Mouse (Mus musculus): ENCODE measurements around the gene Ywhah. TPM values are rescaled to one million over a fixed set of nuclear protein-coding genes. Genes with fewer than 3 reads are reported as not detected.

Gene Ywhah
- 994 and 1,110 TPM in 2 replicates for polyA plus RNA-seq (2021; fragmentation: Nextera tagmentation)
- long read RNA-seq, experiment 1, transcript Ywhah-201 (2 exons, 1,764 nt) = major isoform, 1,983 of 2,084 reads
- long read RNA-seq, experiment 1, partial matches to known transcripts = 99 of 2,084 reads
- long read RNA-seq, experiment 1, other reads (novel, unspliced or antisense) = 2 of 2,084 reads
- long read RNA-seq, experiment 2, transcript Ywhah-201 (2 exons, 1,764 nt) = major isoform, 8,027 of 8,061 reads
- long read RNA-seq, experiment 2, partial matches to known transcripts = 24 of 8,061 reads
- long read RNA-seq, experiment 2, other reads (novel, unspliced or antisense) = 10 of 8,061 reads

GRCm38 (mm10) chr5:33018561-33019425 is at the start of gene Ywhah:
Ywhah (plus strand) TSS chr5:33018816.

Other genes with a start within 250 kb of the Ywhah start
- gene Pisd, start 233.2 kb upstream of the Ywhah start, polyA plus RNA-seq (2021; fragmentation: Nextera tagmentation) = 83.2 and 83.8 TPM in 2 replicates
- gene Gm20671, start 191.7 kb upstream of the Ywhah start, polyA plus RNA-seq (2021; fragmentation: Nextera tagmentation) = not detected in 2 replicates
- gene Prr14l, start 164.6 kb upstream of the Ywhah start, polyA plus RNA-seq (2021; fragmentation: Nextera tagmentation) = 14.1 and 17.0 TPM in 2 replicates
- gene Depdc5, start 155.1 kb upstream of the Ywhah start, polyA plus RNA-seq (2021; fragmentation: Nextera tagmentation) = 11.2 and 12.8 TPM in 2 replicates
- gene Slc5a1, start 85.4 kb downstream of the Ywhah start, polyA plus RNA-seq (2021; fragmentation: Nextera tagmentation) = 0.20 and 0.25 TPM in 2 replicates
- gene Spon2, start 199.6 kb downstream of the Ywhah start, polyA plus RNA-seq (2021; fragmentation: Nextera tagmentation) = 0.08 TPM in 1 of 2 replicates, not detected in the other